Mouse (Mus musculus) forebrain, postnatal 0 days (tissue): ENCODE data around the gene Cyp4a31. TPM values are rescaled to one million over a fixed set of nuclear protein-coding genes. Genes with fewer than 3 reads are reported as not detected.
"Not testable (repeated sequence)": the region's sequence is repeated elsewhere in the genome, so short reads cannot be mapped to it uniquely, and the experiment has no call there.

Source experiments
- ATAC-seq: fragments of 200-750 bp; cut with Nextera tagmentation; 2 replicates; pipeline ENCODE4 v1.8.0; 2017; ENCODE audit warnings: mild to moderate bottlenecking, moderate library complexity
- DNase-seq: peaks from one replicate; pipeline ENCODE4 v3.0.0-alpha.2; 2015
- H3K27ac ChIP-seq: fragments of 300-500 bp; sonication (generic); 2 replicates; pipeline ENCODE4 v1.5.1; 2014; ENCODE audit warnings: low read depth, mild to moderate bottlenecking, antibody characterized with exemption, low read length, moderate library complexity, mixed read lengths
- H3K27me3 ChIP-seq: fragments of 300-500 bp; sonication (generic); 2 replicates; pipeline ENCODE4 v1.6.1; 2014; ENCODE audit warnings: mild to moderate bottlenecking, low read length, mixed read lengths; ENCODE audit not compliant: insufficient read depth
- H3K36me3 ChIP-seq: fragments of 300-500 bp; sonication (generic); 2 replicates; pipeline ENCODE4 v1.6.1; 2014; ENCODE audit warnings: mild to moderate bottlenecking, moderate library complexity; ENCODE audit not compliant: insufficient read depth
- H3K4me1 ChIP-seq: fragments of 300-500 bp; sonication (generic); 2 replicates; pipeline ENCODE4 v1.6.1; 2014; ENCODE audit warnings: antibody characterized with exemption; ENCODE audit not compliant: insufficient read depth
- H3K4me2 ChIP-seq: fragments of 300-500 bp; sonication (generic); 2 replicates; pipeline ENCODE4 v1.6.1; 2014; ENCODE audit warnings: low read depth, mild to moderate bottlenecking, moderate library complexity
- H3K4me3 ChIP-seq: fragments of 300-500 bp; sonication (generic); 2 replicates; pipeline ENCODE4 v1.5.1; 2014; ENCODE audit warnings: low read depth, low read length, mixed read lengths
- H3K9ac ChIP-seq: fragments of 300-500 bp; sonication (generic); 2 replicates; pipeline ENCODE4 v1.6.1; 2014; ENCODE audit warnings: mild to moderate bottlenecking
- H3K9me3 ChIP-seq: fragments of 300-500 bp; sonication (generic); 2 replicates; pipeline ENCODE4 v1.6.1; 2016; ENCODE audit warnings: low read length
- CTCF ChIP-seq: sonication (generic); IDR thresholded peaks from 2 replicates; pipeline ENCODE4 v1.5.1; 2016; ENCODE audit warnings: antibody characterized with exemption, control low read depth, low read depth
- WGBS: fragments of 180-500 bp; shearing (Covaris S2); extraction: QIAGEN DNeasy Blood & Tissue Kit; methylation state at CpG from one replicate; pipeline ENCODE4 v1.1.7; 2014; 5-methylcytosine and 5-hydroxymethylcytosine counted together
- polyA plus RNA-seq: library from polyadenylated mRNA; unstranded; fragments of >200 nt; fragmentation: Nextera tagmentation; extraction: Ambion mirVana; gene quantifications from 2 replicates; pipeline ENCODE4 v1.2.1, GENCODE M21; 2015
- total RNA-seq: library from RNA; depleted of rRNA; stranded (reverse); fragments of >200 nt; gene quantifications from 2 replicates; pipeline ENCODE4 v1.2.3, GENCODE M21; 2014; rRNA removed

Cyp4a31 gene
- not detected in 2 replicates for total RNA-seq
- polyA plus RNA-seq = not detected in 2 replicates

GRCm38 (mm10) chr4:115563401-115563800, at the start of gene Cyp4a31:
Cyp4a31 (plus strand) TSS chr4:115563649.
- ATAC-seq (no peak), DNase-seq (no peak)
- Histone ChIP-seq H3K36me3 (no peaks in the 10 kb centered on the region), H3K4me3 (no peak within 1 kb of the TSS), H3K9me3 (no peaks in the 10 kb centered on the region), H3K9ac (no peak within 1 kb of the TSS), H3K4me2 (no peak within 1 kb of the TSS), H3K27ac (no peak within 1 kb of the TSS), H3K27me3 (no peaks in the 10 kb centered on the region), H3K4me1 (no peaks in the 10 kb centered on the region)
- WGBS = 83% methylated on average over 3 of the region's 3 CpGs
- no peak for TF ChIP-seq CTCF

GRCm38 (mm10) chr4:115513964-115514363, 49.5 kb upstream of the Cyp4a31 start:
- DNase-seq, H3K4me2 ChIP-seq, H3K36me3 ChIP-seq, H3K4me3 ChIP-seq, H3K9me3 ChIP-seq, ATAC-seq, H3K27ac ChIP-seq, H3K9ac ChIP-seq, H3K27me3 ChIP-seq, H3K4me1 ChIP-seq: not testable (repeated sequence)

- H3K27me3 ChIP-seq, H3K4me3 ChIP-seq, ATAC-seq, H3K9me3 ChIP-seq, H3K4me1 ChIP-seq, H3K36me3 ChIP-seq, H3K4me2 ChIP-seq, DNase-seq, H3K27ac ChIP-seq, H3K9ac ChIP-seq: not testable (repeated sequence)
- 92% methylated on average over 5 of the region's 5 CpGs for WGBS
These were observed 45.4 kb upstream of the Cyp4a31 start, which contains the start of gene Cyp4a10 for GRCm38 (mm10) chr4:115518000-115518399. Cyp4a10 (plus strand) TSS chr4:115518264.

GRCm38 (mm10) chr4:115519444-115519843, 44.0 kb upstream of the Cyp4a31 start:
- no peak for TF ChIP-seq CTCF
- Histone ChIP-seq H3K4me3 (no peak overlapping the region), H3K9me3 (no peaks in the 10 kb centered on the region), H3K36me3 (no peaks in the 10 kb centered on the region), H3K4me2 (no peak overlapping the region), H3K27ac (no peak overlapping the region), H3K27me3 (no peaks in the 10 kb centered on the region), H3K4me1 (no peaks in the 10 kb centered on the region), H3K9ac (no peak overlapping the region)
- 77% methylated on average over 4 of the region's 4 CpGs for WGBS
- no peak for ATAC-seq
- DNase-seq = no peak

GRCm38 (mm10) chr4:115521766-115522165, 41.7 kb upstream of the Cyp4a31 start:
- Histone ChIP-seq H3K4me3 (no peak overlapping the region), H3K27ac (no peak overlapping the region), H3K4me2 (no peak overlapping the region), H3K27me3 (no peaks in the 10 kb centered on the region), H3K9me3 (no peaks in the 10 kb centered on the region), H3K9ac (no peak overlapping the region), H3K36me3 (no peaks in the 10 kb centered on the region), H3K4me1 (no peaks in the 10 kb centered on the region)
- 98% methylated on average over 2 of the region's 2 CpGs for WGBS
- TF ChIP-seq CTCF = no peak
- DNase-seq (no peak), ATAC-seq (no peak)

GRCm38 (mm10) chr4:115545101-115545500, 18.3 kb upstream of the Cyp4a31 start:
- H3K36me3 ChIP-seq = no peaks in the 10 kb centered on the region
- DNase-seq (no peak), ATAC-seq (no peak)
- 46% methylated on average over 1 of the region's 1 CpGs for WGBS
- H3K4me1 ChIP-seq = no peaks in the 10 kb centered on the region
- H3K9me3 ChIP-seq = no peaks in the 10 kb centered on the region
- no peak overlapping the region for H3K27ac ChIP-seq
- H3K4me2 ChIP-seq = no peak overlapping the region
- H3K4me3 ChIP-seq = no peak overlapping the region
- H3K9ac ChIP-seq = no peak overlapping the region
- no peaks in the 10 kb centered on the region for H3K27me3 ChIP-seq
- no peak for TF ChIP-seq CTCF

GRCm38 (mm10) chr4:115546141-115546828, 17.2 kb upstream of the Cyp4a31 start:
- H3K4me3 ChIP-seq = no peak overlapping the region
- H3K36me3 ChIP-seq = no peaks in the 10 kb centered on the region
- H3K27ac ChIP-seq = no peak overlapping the region
- H3K9me3 ChIP-seq = no peaks in the 10 kb centered on the region
- WGBS = 88% methylated on average over 2 of the region's 2 CpGs
- no peak for ATAC-seq
- no peaks in the 10 kb centered on the region for H3K27me3 ChIP-seq
- H3K9ac ChIP-seq = no peak overlapping the region
- H3K4me2 ChIP-seq = no peak overlapping the region
- no peaks in the 10 kb centered on the region for H3K4me1 ChIP-seq
- no peak for TF ChIP-seq CTCF
- DNase-seq = no peak
